Mouse (Mus musculus) testis, adult 10 weeks (tissue): Measurements from ENCODE around the gene Tmod1. TPM values are rescaled to one million over a fixed set of nuclear protein-coding genes. Genes with fewer than 3 reads are reported as not detected.

ENCODE experiments used
- polyA plus RNA-seq: library from polyadenylated mRNA; stranded (reverse); fragments of 350-450 nt; fragmentation: Illumina TruSeq; extraction: RNeasy Lipid Tissue Mini Kit (QIAGEN cat#74804); gene quantifications from one replicate; pipeline ENCODE4 v1.2.3, GENCODE M21; 2014; ENCODE audit warnings: low read depth, low replicate concordance

Gene Tmod1
- 15.8 TPM for polyA plus RNA-seq

DNA sequence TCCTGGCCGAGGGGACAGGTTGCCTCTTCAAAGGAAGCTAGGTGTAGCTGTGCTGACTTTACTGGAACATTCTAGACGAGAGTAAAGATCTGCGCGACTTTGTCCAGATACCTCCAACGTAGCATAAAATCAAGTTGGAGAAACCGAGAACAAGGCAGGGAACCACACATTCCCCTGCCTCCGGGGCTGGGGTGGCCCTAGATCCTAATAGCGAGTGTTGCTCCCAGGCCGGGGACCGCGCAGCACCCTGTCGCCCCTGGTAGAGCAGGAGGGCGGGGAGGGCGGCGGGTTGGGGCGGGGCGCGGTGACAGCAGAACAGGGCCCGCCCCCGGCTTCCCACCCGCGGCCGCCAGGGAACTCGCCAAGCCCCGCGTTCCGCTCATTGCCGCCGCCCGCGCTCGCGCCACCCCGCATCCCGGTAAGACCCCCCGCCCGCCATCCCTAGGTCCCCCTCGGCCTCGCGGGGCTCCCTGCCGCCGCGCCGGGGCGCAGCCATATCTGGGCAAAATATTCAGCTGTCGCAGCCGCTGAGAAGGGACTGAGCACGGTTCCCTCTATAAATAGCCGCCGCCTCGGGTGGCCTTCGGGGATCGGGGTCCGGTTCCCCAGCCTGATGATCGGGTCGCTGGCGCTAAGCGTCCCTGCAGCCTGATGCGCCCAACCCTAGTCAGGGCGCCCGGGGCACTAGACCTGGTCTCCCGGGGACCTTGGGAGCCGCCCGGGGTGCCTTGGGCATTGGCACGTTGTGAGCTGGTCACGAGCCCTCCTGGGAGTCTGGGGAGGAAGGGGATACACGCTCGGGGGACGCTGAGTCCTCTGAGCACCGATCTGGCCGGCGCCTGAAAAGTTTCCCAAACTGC, at the start of gene Tmod1:
Gene Tmod1 (plus strand): TSS at position 44 of the 860 bp plus-strand sequence.

DNA sequence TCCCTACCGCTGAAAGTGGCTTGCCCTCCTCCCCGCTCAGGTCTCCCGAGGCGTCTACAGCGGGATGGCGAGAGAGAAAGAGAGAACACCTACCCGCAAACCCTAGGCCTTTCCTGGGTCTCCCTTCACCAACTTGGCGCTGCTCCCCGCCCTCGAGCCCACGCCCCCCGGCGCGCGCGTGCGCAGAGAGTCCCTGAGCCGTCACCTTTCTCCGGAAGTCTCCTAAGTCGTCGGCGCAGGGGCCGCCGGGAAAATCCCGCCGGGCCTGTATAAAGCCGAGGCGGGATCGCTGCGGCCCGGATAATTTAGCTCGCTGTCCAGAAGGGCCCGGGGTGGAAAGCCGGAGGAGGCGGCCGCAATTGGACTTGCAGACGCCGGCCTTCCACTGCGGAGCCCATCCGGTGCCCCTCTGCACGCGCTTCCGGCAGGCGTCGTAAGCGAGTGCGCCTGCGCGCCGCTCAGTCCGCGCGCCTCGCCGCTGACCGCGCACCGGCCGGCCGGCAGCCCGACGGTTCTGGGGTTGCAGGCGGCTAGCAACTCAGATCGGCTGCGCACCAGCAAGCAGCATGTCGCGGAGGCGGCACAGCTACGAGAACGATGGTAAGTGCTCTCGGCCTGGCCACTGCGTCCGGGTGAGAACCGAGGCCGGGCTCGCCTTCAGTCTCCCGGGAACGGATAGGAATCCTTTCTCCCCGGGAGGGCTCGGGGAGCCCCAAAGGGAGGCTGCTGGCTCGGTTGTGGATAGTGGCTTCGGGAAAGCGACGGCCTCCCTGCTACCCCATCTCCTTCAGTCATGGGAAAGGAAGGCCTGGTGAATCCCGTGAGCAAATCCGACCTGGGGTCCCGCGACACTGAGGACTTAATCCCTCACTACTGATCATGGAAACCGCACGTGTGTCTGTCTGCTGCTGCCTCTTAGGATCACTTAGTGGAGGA, 99.8 kb downstream of the Tmod1 start, which contains the start of the genes Ncbp1 and Tstd2:
Gene Ncbp1 (plus strand): TSS at position 327 of the 936 bp plus-strand sequence.
Gene Tstd2 (minus strand): TSS at position 408 of the 936 bp plus-strand sequence.

Other genes with a start within 250 kb of the Tmod1 start
- gene Aldh1b1, start 239.9 kb upstream of the Tmod1 start, polyA plus RNA-seq = 2.0 TPM
- not detected for gene Igfbpl1, start 212.0 kb upstream of the Tmod1 start, polyA plus RNA-seq
- 0.18 TPM for gene Stra6l, start 190.3 kb upstream of the Tmod1 start, polyA plus RNA-seq
- gene Ccdc180, start 148.6 kb upstream of the Tmod1 start, polyA plus RNA-seq = 37.1 TPM
- 232 TPM for gene Tdrd7, start 73.6 kb upstream of the Tmod1 start, polyA plus RNA-seq
- 305 TPM for gene Ncbp1, start 99.7 kb downstream of the Tmod1 start, polyA plus RNA-seq
- 11.0 TPM for gene Tstd2, start 99.8 kb downstream of the Tmod1 start, polyA plus RNA-seq
- gene Xpa, start 157.4 kb downstream of the Tmod1 start, polyA plus RNA-seq = 20.8 TPM